Mouse (Mus musculus) left cerebral cortex, postnatal 14 days (tissue): ENCODE results near the gene Vill. TPM values are rescaled to one million over a fixed set of nuclear protein-coding genes. Genes with fewer than 3 reads are reported as not detected.

Source experiments
- DNase-seq, 2 experiments: peaks; one replicate each; pipeline ENCODE4 v3.0.0; 2021 to 2022; ENCODE audit warnings: low spot score in 2 of 2, mixed read lengths in 1 of 2
- intact Hi-C: fragments of 180-260 bp; cut with DNase I; formaldehyde crosslinking; loops from one replicate; pipeline ENCODE4 v1.15.1; 2025
- total RNA-seq, 2 experiments: library from RNA; stranded (reverse); gene quantifications; 2 replicates each; pipeline ENCODE4 v1.2.3; 2021

Gene Vill
- total RNA-seq, 2 experiments from 2014 or later: 3.2 to 4.5 TPM

DNA sequence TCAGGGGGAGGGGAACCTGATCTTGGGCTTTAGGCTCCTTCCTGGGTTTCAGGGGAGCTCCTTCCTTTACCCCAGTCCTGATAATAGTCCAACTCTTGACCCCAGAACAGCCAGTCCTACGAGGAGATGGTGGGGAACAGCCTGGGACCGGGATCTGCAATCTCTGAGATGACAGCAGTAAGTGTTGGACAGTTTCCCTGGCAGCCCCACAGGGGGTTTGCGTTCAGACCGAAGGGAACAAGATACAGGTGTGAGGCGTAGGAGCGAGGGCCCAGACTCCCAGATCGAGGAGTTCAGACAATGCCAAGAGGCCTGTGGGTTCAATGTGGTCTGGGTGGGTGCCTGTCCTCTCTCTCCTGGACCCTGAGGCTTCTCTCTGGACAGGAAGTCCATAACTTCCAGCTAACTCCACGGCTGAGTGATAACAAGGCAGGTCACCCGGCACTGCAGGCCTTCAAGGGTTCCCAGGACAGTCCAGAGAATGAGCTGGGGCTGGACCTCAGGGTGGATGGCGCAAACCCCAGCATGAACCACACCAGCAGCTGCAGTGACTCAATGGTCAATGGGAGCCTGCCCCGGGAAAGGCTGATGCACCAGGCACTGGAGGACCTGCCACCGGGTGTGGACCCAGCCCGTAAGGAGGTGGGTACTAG lies 17.7 kb downstream of the Vill start:
- no peak for DNase-seq
- intact Hi-C loops: no loop called here

DNA sequence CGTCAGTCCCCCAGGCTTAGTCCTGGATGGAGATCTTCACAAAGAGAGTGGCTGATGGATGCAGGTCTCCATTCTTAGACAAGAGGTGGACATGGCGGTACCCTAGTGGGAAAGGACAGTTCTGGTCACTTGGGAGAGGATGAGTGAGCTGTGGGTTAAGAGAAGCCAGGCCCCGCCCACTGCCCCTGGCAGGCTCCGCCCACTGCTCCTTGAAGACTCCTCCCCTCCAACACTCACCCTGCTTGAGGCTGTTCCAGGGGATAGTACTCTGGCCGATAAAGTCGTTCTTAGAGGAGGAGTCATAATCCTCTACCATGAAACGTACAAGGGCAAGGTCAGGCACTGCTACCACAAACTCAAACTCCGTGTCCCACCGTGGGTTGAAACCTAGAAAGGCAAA lies 19.2 kb downstream of the Vill start:
- DNase-seq: no peak
- intact Hi-C loops: no loop called here

DNA sequence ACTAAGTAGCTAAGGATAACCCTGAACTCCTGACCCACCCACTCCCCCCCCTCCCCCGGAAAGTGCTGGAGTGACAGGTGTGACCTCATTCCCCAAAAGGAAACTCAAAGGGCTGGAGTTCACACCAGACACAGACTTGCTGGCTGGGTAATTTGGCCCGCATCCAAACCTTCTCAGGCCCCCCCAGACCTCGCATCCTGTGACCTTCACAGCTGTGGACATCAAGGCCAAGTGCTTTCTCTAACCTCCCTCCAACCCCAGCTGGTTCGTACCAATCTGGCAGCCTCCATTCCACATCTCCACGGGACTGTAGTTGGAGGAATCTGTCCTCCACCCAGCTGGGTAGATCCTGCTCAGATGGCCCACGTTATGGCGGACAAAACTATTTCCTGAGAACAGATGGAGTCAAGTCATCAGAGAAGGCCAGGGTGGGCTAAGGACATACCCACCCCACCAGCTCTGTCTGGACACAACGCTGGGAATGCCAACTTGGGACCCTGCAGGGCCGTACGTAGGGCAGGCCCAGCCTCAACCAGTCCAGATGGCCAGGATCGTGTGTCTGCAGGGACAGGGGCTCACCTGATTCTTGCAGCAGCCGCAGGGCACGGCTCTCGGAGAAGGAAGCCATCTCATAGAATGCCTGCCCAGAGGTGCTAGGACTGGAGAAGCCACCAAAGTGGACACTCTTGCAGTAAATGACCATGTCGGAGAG lies 20.8 kb downstream of the Vill start:
- intact Hi-C loops: no loop called here
- DNase-seq: no peak

DNA sequence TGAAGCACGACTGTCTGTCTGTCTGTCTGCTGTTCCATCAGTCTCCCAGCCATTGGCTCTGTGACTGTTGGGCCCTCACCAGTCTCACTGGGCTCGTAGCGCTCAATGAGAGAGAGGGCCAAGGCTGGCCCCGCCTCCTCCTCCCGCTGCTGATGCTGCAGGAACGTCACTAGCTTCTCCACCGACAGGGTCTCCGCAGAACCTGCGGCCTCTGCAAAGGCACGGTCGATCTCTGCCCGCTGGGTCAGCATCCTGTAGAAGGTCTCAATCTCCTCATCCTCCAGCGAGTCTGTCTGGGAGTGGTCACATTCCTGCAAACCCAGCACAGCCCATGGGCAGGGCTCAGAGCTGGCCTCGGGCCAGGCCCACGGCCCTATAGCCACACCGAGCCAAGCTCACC lies 23.1 kb downstream of the Vill start:
- no peak for DNase-seq
- intact Hi-C loops: no loop called here

GRCm38 (mm10) chr9:119080040-119080675 lies 27.6 kb downstream of the Vill start:
- no peak for DNase-seq
- intact Hi-C loops: no loop called here

DNA sequence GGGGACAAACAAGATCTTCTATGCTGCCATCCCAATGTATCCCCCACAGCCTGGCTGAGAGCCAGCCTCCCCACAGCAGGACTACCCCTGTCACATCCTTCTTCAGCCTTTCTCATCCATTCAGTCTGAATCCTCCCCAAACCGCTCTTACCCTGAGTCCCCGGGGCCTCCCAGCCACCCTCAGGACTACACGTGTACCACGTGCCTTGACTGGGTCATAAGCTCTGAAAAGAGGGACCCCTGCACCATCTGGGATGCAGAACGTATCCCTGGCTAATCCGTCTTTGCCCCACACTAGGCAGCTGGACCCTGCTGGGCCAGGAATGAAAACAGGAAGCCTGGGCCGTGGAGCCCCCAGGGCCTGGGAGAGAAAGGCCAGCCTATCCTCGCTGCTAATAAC lies 29.5 kb downstream of the Vill start:
- no peak for DNase-seq
- intact Hi-C loops: no loop called here

GRCm38 (mm10) chr9:119082656-119083430 lies 30.3 kb downstream of the Vill start:
- no peak for DNase-seq
- intact Hi-C loops: no loop called here

DNA sequence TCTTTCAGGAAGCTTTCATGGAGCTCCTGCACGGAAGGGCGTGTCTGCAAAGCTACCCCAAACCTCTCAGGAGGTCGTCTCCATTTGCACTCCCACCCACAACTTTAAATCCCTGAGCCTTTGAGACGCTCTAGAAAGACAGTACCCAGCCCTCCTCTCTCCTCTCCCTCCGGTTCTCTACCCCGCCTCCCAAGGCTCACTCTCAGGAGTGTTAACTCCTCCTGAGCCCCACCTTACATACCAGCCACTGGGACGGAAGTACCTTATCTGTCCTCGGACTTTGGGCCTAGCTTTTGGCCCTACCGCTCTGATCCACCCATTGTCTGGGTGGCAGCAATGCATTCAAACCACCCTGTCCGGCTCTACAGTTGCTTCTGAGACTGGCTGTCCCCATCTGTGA lies 31.4 kb downstream of the Vill start:
- no peak for DNase-seq
- intact Hi-C loops: no loop called here

- no peak for DNase-seq
- intact Hi-C loops: no loop called here
Measured at GRCm38 (mm10) chr9:119086451-119086850, 33.9 kb downstream of the Vill start.

- intact Hi-C loops: no loop called here
- DNase-seq: no peak
Measured at GRCm38 (mm10) chr9:119087309-119087708, 34.7 kb downstream of the Vill start.

DNA sequence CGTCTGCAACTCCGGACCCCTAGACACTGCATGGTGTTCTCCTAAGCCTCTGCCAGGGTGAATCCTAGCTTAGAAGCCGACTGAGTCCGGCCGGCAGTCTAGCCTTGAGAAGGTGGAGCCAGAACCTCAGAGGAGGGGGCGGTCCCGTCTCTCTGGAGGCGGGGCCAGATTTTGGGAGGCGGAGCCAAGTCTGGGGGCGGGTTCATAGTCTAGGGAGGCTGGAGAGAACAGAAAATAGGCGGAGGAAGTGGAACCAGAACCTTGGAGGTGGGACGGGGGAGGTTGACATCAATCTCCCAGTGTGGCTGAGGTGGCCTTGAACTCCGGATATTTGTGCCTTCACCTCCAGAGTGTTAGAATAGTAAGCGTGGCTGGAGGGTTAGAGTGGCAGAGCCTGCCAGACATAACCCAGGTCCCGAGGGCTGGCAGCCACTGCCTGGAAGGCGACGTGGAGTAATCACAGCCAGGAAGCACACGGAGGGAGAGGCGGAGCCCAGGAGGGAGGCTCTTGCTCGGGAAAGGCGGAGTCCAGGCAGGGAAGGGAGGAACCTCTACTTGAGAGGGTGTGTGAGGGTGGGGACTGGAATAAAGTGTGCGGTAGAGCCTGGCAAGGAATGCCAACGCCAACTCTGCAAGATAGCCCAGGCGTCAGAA lies 35.7 kb downstream of the Vill start:
- DNase-seq: peak; percentile 74
- intact Hi-C loops: no loop called here

DNA sequence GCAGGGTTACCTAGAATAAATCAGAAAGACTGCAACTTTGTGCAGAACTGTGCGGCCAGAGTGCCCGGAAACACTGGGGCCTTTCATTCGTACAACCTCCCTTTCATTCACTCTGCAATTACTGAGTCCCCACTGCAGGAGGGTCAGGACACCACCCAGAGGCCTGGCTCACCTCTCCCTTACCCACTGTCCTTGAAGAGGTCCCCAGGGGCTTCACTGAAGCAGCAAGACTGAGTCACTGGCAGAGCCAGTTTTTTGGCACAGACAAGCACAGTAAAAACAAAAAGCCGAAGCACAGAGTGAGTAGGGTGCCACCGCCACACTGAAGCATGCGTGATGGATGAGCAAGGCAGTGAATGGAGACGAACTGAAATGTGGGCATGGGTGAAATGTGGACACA lies 36.9 kb downstream of the Vill start:
- intact Hi-C loops: no loop called here
- DNase-seq: no peak

- intact Hi-C loops: no loop called here
- DNase-seq: no peak
Measured at GRCm38 (mm10) chr9:119090462-119090861, 37.9 kb downstream of the Vill start.

GRCm38 (mm10) chr9:119091581-119092310 lies 39.2 kb downstream of the Vill start:
- intact Hi-C loops: no loop called here
- DNase-seq: no peak

DNA sequence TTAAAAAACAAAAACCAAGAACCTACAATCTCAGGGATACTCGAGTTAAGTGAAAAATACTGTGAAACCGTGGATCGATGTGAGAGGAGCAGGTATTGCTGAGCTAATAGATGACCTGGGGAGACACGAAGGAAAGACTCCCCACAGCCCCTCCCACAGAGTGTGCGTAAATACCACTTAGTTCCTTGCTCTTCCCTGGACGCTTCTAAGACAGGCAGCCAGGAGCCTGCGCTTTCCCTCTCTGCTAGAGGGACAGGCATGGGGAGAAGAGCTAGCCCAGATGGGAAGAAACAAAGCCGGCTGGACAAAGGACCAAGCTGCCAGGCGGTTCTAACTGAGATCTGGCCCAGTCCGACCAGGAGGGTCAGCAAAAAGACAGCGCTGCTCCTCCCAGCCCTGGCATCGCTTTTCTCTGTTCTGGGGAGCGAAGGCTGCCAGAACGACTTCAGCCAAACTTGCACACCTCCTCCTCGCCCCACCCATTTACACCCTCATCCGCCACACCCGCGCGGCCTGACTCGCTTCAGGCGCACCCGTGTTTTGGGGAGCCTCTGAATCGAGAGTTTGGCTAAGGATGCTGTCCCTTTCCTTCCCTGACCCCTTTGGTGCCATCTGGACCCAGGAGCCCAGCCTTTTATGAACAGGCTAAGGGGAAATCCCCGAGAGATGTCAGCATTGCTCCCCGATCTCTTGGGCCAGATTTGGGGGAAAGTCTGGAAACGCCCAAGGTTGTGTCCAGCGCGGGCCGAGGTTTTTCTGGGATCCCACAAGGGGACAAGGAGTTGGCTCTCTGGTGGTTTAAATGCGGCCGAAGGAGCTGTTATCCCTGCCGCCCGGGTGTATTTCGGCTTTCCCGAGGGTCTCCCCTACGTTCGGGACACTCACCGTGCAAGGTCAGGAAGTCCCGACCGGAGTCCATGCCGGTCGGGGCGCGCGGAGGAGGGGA lies 40.2 kb downstream of the Vill start:
- DNase-seq: no peak
- intact Hi-C loops: no loop called here

- intact Hi-C loops: no loop called here
- peak; percentile 82 to 85 for DNase-seq
Measured at GRCm38 (mm10) chr9:119093419-119094295, 41.1 kb downstream of the Vill start, which contains the start of gene Plcd1. Plcd1 (minus strand) TSS chr9:119093502.
